Mouse (Mus musculus) natural killer cell, adult 2 months (primary cell): Measurements from ENCODE around the gene Hspb6.

Experiments used
- DNase-seq, 2 experiments: peaks; one replicate each; pipeline ENCODE4 v3.0.0; 2022; ENCODE audit warnings: low spot score in 2 of 2

The Hspb6 gene

GRCm38 (mm10) chr7:30552102-30553020, at the start of gene Hspb6, which contains the start of gene Proser3:
TSS of gene Hspb6 (plus strand) at chr7:30552178.
TSS of gene Proser3 (minus strand) at chr7:30552299.
- peak; percentile 94 for DNase-seq

GRCm38 (mm10) chr7:30508061-30508460, 43.9 kb upstream of the Hspb6 start:
- no peak for DNase-seq

- no peak for DNase-seq
Measured at GRCm38 (mm10) chr7:30515003-30515760, 36.8 kb upstream of the Hspb6 start.

- DNase-seq = no peak
Measured at GRCm38 (mm10) chr7:30518325-30518724, 33.7 kb upstream of the Hspb6 start.

GRCm38 (mm10) chr7:30520396-30520795, 31.6 kb upstream of the Hspb6 start:
- no peak for DNase-seq

GRCm38 (mm10) chr7:30520856-30521255, 31.1 kb upstream of the Hspb6 start:
- no peak for DNase-seq

- no peak for DNase-seq
Measured at GRCm38 (mm10) chr7:30522871-30523270, 29.1 kb upstream of the Hspb6 start.

- DNase-seq = no peak
Measured at GRCm38 (mm10) chr7:30524487-30524886, 27.5 kb upstream of the Hspb6 start.

GRCm38 (mm10) chr7:30525954-30526353, 26.0 kb upstream of the Hspb6 start:
- no peak for DNase-seq

- no peak for DNase-seq
Measured at GRCm38 (mm10) chr7:30526399-30526798, 25.6 kb upstream of the Hspb6 start.

- DNase-seq = no peak
Measured at GRCm38 (mm10) chr7:30526981-30527380, 25.0 kb upstream of the Hspb6 start.

- DNase-seq = no peak
Measured at GRCm38 (mm10) chr7:30531291-30531815, 20.6 kb upstream of the Hspb6 start.

GRCm38 (mm10) chr7:30532931-30533330, 19.0 kb upstream of the Hspb6 start:
- no peak for DNase-seq

- DNase-seq = no peak
Measured at GRCm38 (mm10) chr7:30533941-30534632, 17.9 kb upstream of the Hspb6 start.

GRCm38 (mm10) chr7:30534633-30535577, 17.1 kb upstream of the Hspb6 start, which contains the start of gene Arhgap33:
TSS of gene Arhgap33 (minus strand) at chr7:30535060.
- peak; percentile 92 to 95 for DNase-seq

- no peak for DNase-seq
Measured at GRCm38 (mm10) chr7:30540572-30540971, 11.4 kb upstream of the Hspb6 start.

- DNase-seq = no peak
Measured at GRCm38 (mm10) chr7:30544327-30544726, 7.7 kb upstream of the Hspb6 start.

- no peak for DNase-seq
Measured at GRCm38 (mm10) chr7:30549880-30550279, 2.1 kb upstream of the Hspb6 start.

- no peak for DNase-seq
Measured at GRCm38 (mm10) chr7:30550603-30551002, 1.4 kb upstream of the Hspb6 start.

- no peak for DNase-seq
Measured at GRCm38 (mm10) chr7:30551445-30552101, 405 bp upstream of the Hspb6 start.
